Mouse (Mus musculus): ENCODE data around the gene Otulinl. TPM values are rescaled to one million over a fixed set of nuclear protein-coding genes. Genes with fewer than 3 reads are reported as not detected.
A peak's percentile ranks its signal among the peaks of the same experiment; 100 is the strongest.

The Otulinl gene
- total and polyA plus RNA-seq, 2 experiments from 2014 or later = 7.5 to 17.0 TPM

DNA sequence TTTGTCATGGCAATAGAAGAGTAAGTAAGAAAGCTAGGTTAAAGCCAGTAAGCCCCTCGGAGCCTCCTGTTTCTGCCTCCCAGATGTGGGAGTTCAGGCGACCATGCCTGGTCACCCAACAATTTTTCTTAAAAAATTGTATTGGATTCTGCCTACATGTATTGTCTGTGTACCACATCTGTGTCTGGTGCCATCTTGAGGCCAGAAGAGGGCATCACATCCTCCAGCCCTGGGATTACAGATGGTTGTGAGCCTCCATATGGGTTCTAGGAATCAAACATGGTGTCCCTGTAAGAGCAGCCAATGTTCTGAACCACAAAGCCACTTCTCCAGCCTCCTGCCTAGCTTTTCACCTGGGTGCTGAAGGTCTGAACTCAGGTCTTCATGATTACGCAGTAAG lies 38.5 kb downstream of the Otulinl start:
- ATAC-seq = no peak
- WGBS = 89% methylated on average over 3 of the region's 3 CpGs
- DNase-seq = no peak
- Histone ChIP-seq H3K9me3 (ENCODE audit: low read length) (no peaks in the 10 kb centered on the region), H3K4me3 (ENCODE audit: low read depth, low read length) (no peak overlapping the region), H3K9ac (no peak overlapping the region), H3K4me2 (ENCODE audit: low read depth) (no peak overlapping the region), H3K36me3 (ENCODE audit: insufficient read depth) (no peaks in the 10 kb centered on the region), H3K4me1 (ENCODE audit: insufficient read depth) (no peaks in the 10 kb centered on the region), H3K27ac (ENCODE audit: low read depth, low read length) (no peak overlapping the region), H3K27me3 (ENCODE audit: insufficient read depth, low read length) (no peaks in the 10 kb centered on the region)
- TF ChIP-seq CTCF (IDR thresholded peaks at IDR 0.05; ENCODE audit: low read depth) = peak; percentile 60

DNA sequence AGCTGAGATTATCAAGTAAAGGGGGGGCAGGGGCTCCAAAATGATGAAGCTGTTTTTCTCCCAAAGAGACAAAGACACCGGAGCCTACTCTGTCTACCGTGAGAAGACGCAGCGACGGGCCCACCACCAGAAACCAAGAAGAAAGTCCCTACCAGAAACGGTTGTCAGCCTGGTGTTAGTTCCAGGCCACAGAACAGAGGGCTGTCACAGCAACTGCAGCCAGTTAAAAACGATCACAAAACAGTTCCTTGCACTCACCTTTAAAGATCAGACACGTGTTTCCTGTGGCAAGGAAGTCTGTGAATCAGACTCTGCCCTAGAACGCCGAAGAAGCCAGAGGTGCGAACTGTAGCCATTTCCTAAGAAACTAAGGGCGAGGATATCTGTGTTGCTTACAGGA lies 40.2 kb downstream of the Otulinl start:
- H3K9ac ChIP-seq = no peak overlapping the region
- no peaks in the 10 kb centered on the region for H3K36me3 ChIP-seq (ENCODE audit: insufficient read depth)
- H3K27me3 ChIP-seq (ENCODE audit: insufficient read depth, low read length) = no peaks in the 10 kb centered on the region
- H3K9me3 ChIP-seq (ENCODE audit: low read length) = no peaks in the 10 kb centered on the region
- DNase-seq = no peak
- no peak for ATAC-seq
- no peak overlapping the region for H3K27ac ChIP-seq (ENCODE audit: low read depth, low read length)
- TF ChIP-seq CTCF (IDR thresholded peaks at IDR 0.05; ENCODE audit: low read depth) = no peak
- H3K4me1 ChIP-seq (ENCODE audit: insufficient read depth) = no peaks in the 10 kb centered on the region
- no peak overlapping the region for H3K4me2 ChIP-seq (ENCODE audit: low read depth)
- H3K4me3 ChIP-seq (ENCODE audit: low read depth, low read length) = no peak overlapping the region
- WGBS = 81% methylated on average over 12 of the region's 12 CpGs

DNA sequence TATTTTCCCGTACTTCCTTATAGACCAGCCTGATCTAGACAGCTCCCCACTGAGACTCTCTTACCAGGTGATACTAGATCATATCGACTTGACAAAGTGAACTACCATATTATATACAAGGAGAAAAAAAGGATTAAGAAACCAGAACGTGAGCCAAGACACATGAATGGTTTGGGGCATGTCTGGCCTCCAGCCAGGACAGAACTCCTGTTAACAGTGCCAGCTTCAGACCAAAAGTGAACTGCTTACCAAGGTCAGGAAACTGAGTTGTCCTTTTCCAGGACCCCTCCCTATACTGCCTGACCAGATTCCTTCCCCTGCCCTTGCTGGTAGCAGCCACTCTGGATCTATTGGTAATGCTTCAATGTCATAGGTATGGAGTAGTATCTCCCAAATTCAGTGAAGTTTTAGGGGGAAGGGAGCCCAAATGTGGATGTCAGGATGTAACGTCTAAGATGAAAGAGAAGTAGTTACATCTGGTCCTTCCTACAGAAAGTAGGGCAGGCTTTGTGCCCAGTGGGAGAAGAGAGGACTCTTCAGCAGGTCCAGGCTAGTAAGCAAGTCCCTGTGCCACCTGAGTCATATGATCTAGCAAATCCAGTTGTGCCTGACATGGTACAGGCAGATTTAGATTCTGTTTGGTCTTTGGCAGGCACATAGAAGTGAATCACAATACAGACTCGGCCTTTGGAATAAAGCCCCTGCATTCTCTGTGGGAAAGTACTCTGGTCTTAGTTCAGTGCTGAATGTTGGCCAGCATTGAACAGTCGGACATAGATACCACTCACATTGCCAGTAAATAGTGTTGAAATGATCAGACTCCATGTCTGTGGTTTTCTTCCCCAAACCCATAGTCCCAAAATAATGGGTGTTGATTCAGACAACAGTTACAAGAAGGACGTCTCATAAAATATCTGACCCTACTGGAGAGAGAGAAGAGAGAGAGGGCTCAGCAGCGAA lies 47.2 kb downstream of the Otulinl start:
- ATAC-seq (no peak), DNase-seq (no peak)
- no peaks in the 10 kb centered on the region; the same call in 1 of the 2 replicates for H3K4me1 ChIP-seq (ENCODE audit: insufficient read depth)
- no peaks in the 10 kb centered on the region for H3K9me3 ChIP-seq (ENCODE audit: low read length)
- 64% methylated on average over 8 of the region's 8 CpGs for WGBS
- H3K36me3 ChIP-seq (ENCODE audit: insufficient read depth) = no peaks in the 10 kb centered on the region
- no peak overlapping the region for H3K4me2 ChIP-seq (ENCODE audit: low read depth)
- no peak overlapping the region for H3K27ac ChIP-seq (ENCODE audit: low read depth, low read length)
- H3K27me3 ChIP-seq (ENCODE audit: insufficient read depth, low read length) = no peaks in the 10 kb centered on the region
- TF ChIP-seq CTCF (IDR thresholded peaks at IDR 0.05; ENCODE audit: low read depth) = no peak
- no peak overlapping the region for H3K4me3 ChIP-seq (ENCODE audit: low read depth, low read length)
- H3K9ac ChIP-seq = no peak overlapping the region

DNA sequence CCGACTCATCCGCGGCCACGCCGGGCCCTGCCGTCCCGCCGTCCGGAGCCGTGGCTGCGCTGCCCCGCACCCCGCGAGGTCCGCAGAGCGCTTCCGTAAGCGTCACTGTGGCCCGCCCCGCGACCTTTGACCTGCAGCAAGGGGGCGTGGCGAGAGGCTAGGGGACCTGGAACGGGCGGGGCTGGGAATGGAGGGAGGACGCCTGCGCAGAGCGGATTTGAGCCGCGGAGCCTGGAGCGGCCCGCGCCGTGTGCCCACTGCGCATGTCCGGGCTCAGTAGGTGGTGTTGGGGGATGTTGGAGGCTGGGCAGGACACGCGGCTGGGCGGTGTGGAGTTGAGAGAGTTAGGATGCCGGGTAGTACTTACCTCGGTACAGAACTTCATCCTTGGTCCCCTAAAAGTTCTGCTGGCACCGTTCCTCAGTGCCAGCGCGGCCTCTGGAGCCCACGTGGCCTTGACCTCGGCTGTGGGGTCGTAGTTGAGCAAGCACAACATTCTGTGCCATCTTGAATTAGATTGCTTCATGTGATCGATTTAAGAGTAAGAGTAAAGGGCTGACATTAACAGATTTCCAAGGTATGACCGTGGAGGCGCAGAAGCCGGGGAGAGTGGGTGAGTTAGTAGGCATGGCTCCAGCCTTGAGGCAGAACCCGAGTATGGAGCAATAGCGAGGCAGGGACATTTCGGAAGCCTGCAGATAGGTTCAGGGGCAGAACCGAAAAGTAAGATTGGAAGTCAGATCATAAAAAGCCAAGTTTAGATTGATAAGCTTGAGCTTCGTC lies 50.6 kb downstream of the Otulinl start, which contains the start of gene Otulin:
TSS of gene Otulin (minus strand) at position 93 of the 783 bp plus-strand sequence.
- no peaks in the 10 kb centered on the region; the same call in 1 of the 2 replicates for H3K4me1 ChIP-seq (ENCODE audit: insufficient read depth)
- no peak for TF ChIP-seq CTCF (IDR thresholded peaks at IDR 0.05; ENCODE audit: low read depth)
- 5% methylated on average over 55 of the region's 56 CpGs for WGBS
- H3K9ac ChIP-seq = peak within 1 kb of the TSS; percentile 67
- H3K27ac ChIP-seq (ENCODE audit: low read depth, low read length) = no peak within 1 kb of the TSS; the same call in 1 of the 2 replicates
- ATAC-seq (peak; percentile 99), DNase-seq (peak; percentile 98)
- H3K27me3 ChIP-seq (ENCODE audit: insufficient read depth, low read length) = no peaks in the 10 kb centered on the region
- peak within 1 kb of the TSS; percentile 81 for H3K4me2 ChIP-seq (ENCODE audit: low read depth)
- H3K9me3 ChIP-seq (ENCODE audit: low read length) = no peaks in the 10 kb centered on the region
- H3K4me3 ChIP-seq (ENCODE audit: low read depth, low read length) = peak within 1 kb of the TSS; percentile 89
- no peaks in the 10 kb centered on the region for H3K36me3 ChIP-seq (ENCODE audit: insufficient read depth)

DNA sequence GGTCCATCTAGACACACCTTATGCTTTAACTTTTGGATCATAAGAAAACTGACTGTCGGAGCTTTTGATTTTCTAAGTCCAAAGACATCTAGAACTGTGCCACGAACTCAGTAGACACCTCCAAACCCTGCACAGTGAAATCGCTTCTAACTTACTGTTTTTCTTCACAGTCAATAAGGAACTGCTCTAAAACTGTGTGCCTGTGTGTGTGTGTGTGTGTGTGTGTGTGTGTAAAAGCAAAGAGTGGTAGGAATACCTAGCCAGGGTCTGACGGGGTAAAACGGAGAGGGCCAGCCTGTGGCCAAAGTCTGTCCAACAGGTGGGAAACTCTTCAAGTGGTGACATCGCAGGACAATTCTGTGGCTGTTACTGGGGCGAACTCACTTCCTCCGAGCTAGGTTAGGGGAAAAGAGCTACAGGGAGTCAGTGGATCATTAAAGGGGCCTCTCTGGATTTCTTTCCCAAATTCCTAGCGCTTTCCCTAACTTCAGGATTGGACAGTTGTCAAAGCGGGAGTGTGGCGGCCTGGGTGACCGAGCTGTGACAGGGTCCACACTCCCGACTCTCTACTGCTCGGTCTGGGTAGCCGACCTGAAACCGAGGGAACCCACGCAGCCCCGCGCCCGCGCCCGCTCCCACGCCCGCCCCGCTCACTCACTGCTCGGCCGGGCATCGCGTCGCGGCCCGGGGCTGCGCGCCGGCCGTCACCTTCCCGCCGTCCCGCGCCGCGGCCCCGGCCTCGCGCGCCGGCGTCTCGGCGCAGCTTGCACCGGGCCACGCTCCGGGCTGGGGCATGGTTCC lies 51.4 kb downstream of the Otulinl start:
- Histone ChIP-seq H3K27ac (ENCODE audit: low read depth, low read length) (no peak overlapping the region; the same call in 1 of the 2 replicates), H3K36me3 (ENCODE audit: insufficient read depth) (no peaks in the 10 kb centered on the region), H3K4me1 (ENCODE audit: insufficient read depth) (no peaks in the 10 kb centered on the region; the same call in 1 of the 2 replicates), H3K9ac (peak overlapping the region; percentile 67), H3K4me3 (ENCODE audit: low read depth, low read length) (peak overlapping the region; percentile 89), H3K9me3 (ENCODE audit: low read length) (no peaks in the 10 kb centered on the region), H3K4me2 (ENCODE audit: low read depth) (peak overlapping the region; percentile 81), H3K27me3 (ENCODE audit: insufficient read depth, low read length) (no peaks in the 10 kb centered on the region)
- DNase-seq (peak; percentile 33), ATAC-seq (peak; percentile 62)
- WGBS = 1% methylated on average over 48 of the region's 53 CpGs
- TF ChIP-seq CTCF (IDR thresholded peaks at IDR 0.05; ENCODE audit: low read depth) = no peak

DNA sequence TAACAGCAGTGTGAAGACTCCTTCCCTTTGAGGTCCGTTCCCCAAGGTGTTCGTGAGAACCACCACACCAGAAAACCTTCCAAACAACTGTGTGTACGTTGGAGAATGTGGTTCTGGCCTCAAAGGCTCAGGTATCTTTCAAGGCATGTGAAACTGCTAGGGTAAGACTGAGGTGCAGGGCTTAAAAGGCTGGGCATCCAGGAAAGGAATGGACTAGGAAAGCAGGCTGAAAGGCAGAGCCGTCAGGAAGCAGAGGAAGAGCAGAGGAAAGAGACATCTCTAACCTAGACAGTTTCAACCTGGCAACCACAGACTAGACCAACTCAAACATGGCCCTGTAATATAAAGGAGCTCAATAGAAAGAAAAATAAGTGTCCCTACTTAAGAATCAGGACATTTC lies 52.3 kb downstream of the Otulinl start:
- Histone ChIP-seq H3K9me3 (ENCODE audit: low read length) (no peaks in the 10 kb centered on the region), H3K27me3 (ENCODE audit: insufficient read depth, low read length) (no peaks in the 10 kb centered on the region), H3K4me2 (ENCODE audit: low read depth) (peak overlapping the region; percentile 81), H3K9ac (no peak overlapping the region), H3K4me3 (ENCODE audit: low read depth, low read length) (no peak overlapping the region), H3K27ac (ENCODE audit: low read depth, low read length) (no peak overlapping the region), H3K36me3 (ENCODE audit: insufficient read depth) (no peaks in the 10 kb centered on the region), H3K4me1 (ENCODE audit: insufficient read depth) (no peaks in the 10 kb centered on the region; the same call in 1 of the 2 replicates)
- WGBS = 59% methylated on average over 4 of the region's 4 CpGs
- DNase-seq (no peak), ATAC-seq (no peak)
- TF ChIP-seq CTCF (IDR thresholded peaks at IDR 0.05; ENCODE audit: low read depth) = no peak

Measured in forebrain, postnatal 0 days (tissue).